Mouse (Mus musculus): ENCODE measurements at regions not wholly inside any gene's neighbourhood (a gene's known extent, or its start where the extent isn't known, plus 50 kb on each side); places are given as distances from the start of the nearest gene placed in this dataset.

GRCm38 (mm10) chr13:116243272-116243784 lies 66.2 kb downstream of the Isl1 start:
- DNase-seq, result no peak

DNA sequence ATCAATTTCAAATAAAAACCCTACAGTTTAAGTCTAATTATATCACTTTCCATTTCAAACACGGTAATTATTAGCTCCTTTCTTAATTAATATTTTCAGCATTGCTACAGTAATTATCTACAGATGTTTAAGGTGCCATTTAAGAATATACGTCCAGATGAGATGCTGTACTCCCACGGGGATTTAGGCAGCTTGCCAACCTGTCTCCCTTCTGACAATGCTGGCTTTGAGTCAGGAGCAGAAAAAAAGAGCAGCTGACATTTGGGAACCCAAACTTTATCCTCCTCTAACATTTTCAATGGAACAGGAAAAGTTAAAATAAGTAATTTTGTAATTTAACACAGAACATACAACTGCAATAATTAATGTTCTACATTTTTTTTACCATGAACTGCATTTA lies 94.4 kb downstream of the Isl1 start:
- no peak for DNase-seq

- DNase-seq, result no peak
Measured at GRCm38 (mm10) chr13:116213843-116214829, 95.4 kb downstream of the Isl1 start.

- no peak for DNase-seq
Measured at GRCm38 (mm10) chr13:116201177-116201920, 108.1 kb downstream of the Isl1 start.

DNA sequence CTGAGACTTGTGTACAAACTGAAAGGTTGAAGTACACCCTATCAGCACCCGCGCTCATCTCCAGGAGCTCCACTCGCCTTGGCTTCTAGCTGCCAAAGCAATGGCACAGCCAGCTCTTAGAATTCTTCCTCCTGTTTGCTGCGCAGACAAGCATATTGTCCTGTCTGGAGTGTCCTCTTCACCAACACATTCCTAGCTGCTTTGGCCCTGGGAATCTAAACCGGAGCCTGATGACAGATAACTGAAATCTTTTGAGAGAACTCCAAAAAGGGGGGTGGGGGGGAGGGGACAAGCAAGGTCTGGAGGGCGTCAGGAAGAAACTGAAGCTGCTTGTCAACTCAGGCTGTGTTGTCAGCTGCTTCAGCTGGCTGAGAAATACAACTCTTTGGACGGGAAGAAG lies 122.4 kb downstream of the Isl1 start:
- DNase-seq, result no peak

DNA sequence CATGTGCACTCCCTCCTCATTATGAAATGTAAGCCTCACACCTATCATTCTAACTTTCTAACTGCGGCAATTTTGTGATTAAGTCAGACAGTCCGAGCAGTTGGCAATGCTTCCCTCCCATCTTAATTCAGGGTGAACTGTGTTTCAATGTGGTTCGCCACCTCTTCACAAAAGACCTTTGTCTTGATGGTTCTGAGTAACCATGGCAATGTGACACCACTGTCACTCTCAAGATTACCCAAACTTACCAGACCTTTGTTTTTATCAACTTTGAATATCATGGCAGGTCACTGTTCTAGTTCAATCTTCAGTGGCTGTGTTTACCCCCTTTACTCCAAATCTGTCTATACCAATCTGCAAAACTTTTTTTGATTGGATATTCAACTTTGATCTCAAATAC lies 131.7 kb downstream of the Isl1 start:
- no peak for DNase-seq

GRCm38 (mm10) chr13:116174976-116175375 lies 134.5 kb downstream of the Isl1 start:
- no peak for DNase-seq

DNA sequence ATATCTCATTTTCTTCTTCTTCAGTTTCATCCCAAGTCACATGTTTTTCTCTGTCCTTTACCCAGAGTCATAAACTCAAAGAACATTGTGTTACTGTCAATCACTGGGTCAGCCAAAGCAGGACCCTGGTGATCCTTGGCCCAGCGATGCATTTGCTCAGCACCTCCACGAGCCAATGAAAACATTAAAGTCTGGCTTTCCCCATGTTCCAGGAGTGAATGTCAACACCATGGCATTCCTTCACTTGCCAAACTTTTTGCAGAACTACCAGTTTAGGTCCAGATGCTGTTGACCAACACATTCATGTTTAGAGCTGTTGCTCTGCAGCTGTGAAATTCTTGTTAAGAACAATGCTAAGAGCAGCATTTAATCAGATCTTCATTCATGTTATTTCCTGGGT lies 135.6 kb downstream of the Isl1 start:
- no peak for DNase-seq

- no peak for DNase-seq
Measured at GRCm38 (mm10) chr13:116143022-116143421, 166.5 kb downstream of the Isl1 start.

DNA sequence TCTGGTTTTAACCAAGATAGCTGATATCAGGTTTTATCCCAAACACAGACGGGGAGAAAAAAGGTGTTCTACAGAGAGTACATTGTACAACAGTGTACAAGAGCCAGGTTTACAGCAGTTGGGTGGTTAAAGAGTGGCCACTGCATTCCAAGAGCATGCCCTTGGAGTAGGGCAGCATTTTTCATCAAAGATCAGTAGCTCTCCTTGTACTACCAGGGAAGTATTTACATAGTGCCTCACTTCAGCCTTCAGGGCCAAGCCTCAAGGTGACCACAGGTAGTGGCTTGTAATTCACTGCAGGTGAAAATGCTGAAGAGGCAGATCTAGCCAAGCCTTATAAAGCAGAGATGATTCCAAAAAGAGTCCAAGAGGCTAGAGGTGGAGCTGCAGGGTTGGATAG lies 190.8 kb downstream of the Isl1 start:
- no peak for DNase-seq

DNA sequence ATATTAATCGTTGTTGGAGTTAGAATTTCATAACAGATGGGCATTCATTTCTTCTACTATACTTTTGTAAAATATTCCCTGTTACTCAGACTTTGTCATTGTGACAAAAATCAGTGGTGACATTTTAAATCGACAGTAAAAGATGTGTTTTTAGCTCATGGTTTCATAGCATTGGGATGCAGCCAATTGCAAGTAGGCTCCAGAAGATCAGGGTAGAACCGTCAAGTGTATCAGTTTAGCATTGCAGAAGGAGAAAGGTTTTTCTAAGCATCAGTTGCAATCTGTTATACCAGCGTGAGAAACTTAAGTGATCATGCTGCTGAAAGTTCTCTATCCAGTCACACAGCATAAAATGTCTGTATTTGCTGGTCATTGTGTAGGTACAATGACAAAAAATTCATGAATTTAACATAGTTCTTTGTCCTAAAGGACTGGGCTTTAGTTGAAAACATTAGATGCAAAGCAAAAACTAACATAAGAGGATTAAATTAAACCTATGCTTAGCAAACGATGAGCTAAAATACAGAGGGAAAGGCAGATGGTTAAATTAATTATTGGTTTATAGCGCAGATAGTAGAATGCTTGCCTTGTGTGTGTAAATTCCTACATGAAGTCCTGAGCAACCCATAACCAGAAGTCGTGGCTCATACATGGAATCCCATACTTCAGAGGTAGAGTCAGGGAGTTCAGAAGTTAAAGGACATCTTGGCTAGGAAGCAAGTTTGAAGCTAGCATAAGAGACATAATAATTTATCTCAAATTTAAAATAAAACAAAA lies 198.3 kb downstream of the Isl1 start:
- DNase-seq, result no peak

- no peak for DNase-seq
Measured at GRCm38 (mm10) chr13:116110578-116110977, 198.9 kb downstream of the Isl1 start.

DNA sequence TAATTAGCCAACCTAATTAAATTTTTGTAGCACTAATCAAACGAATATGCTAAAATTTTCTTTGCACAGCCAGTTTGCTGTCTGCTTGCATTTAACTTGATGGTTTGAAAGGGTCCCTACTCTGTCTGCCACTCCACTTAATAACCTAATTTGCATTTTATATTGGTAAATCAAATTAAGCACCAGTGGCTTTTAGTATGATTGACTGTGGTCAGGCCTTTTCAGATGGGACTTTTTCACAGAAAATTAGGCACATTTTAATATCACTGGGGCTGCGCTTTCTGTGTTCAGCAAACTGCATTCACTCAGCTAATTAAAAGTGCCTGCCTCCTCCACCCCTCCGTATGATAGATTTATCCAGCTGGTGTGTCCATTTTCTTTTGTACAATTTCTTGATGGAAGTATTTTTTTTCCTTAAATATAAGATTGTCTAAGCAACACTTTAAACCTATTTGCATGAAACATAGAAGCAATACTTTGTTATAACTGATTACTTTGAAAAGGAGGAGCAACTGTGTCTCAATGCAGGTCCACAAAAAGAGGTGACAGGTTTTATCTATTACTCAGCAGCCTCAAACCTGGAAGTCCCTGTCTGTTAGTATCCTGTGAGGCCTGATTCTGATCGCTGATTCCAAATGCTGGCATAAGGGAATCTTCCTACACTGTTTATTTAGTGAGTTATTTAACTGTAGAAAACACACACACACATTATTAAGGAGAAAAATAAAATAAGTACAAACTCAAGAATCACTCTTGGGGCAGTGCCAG lies 221.8 kb downstream of the Isl1 start:
- DNase-seq, result no peak

GRCm38 (mm10) chr13:116087140-116087539 lies 222.3 kb downstream of the Isl1 start:
- no peak for DNase-seq

- DNase-seq, result no peak
Measured at GRCm38 (mm10) chr13:116056976-116057647, 252.4 kb downstream of the Isl1 start.

- no peak for DNase-seq
Measured at GRCm38 (mm10) chr13:116056112-116056652, 253.3 kb downstream of the Isl1 start.

DNA sequence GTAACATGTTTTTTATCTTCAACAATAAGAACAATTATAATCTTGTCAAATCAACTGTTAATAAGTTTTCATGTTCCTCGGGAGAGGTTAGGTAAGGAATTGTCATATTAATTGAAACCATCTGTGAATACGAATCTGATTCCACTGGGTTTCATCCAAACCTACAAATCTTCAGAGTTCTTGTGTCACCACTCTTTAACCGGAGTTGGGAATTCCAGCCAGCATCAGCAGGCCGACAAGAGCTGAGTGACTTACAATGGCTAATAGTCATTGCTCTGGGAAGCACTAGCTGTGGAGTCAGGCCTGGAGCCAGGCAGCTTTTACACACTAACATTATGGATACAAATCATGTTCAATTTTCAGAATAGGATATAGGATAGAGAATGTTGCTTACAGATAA lies 273.3 kb downstream of the Isl1 start:
- DNase-seq, result no peak

- no peak for DNase-seq
Measured at GRCm38 (mm10) chr13:116030152-116030720, 279.3 kb downstream of the Isl1 start.

- no peak for DNase-seq
Measured at GRCm38 (mm10) chr13:116028583-116028982, 280.9 kb downstream of the Isl1 start.

- no peak for DNase-seq
Measured at GRCm38 (mm10) chr13:116027147-116027546, 282.3 kb downstream of the Isl1 start.

GRCm38 (mm10) chr13:116017886-116018285 lies 291.6 kb downstream of the Isl1 start:
- no peak for DNase-seq
